Mouse (Mus musculus): ENCODE measurements around the gene Efemp2.

DNA sequence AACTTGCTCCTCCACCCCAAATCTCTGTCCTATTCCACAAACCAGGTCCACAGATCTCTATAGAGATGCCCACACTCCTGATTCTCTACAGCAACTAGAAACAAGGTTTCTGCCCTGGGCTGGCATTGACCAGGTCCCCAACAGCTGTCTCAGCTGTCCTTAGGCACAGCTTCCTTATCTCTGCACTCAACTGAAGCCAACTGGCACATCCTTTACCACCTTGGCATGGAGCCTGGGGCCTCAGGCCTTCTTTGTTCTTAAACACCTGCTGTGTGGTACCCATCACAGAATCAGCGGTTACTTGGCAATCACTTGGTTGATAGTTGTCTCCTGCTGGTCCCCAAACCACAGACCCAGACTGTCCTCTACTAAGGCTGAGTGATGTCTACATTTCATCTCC is 43.3 kb upstream of the Efemp2 start:
- TF ChIP-seq CTCF (IDR thresholded peaks at IDR 0.05; ENCODE audit: insufficient read depth, low read length) (no peak), POLR2A (IDR thresholded peaks at IDR 0.05; ENCODE audit: borderline replicate concordance, extremely low read depth, low read depth, low read length) (no peak)
